Mouse (Mus musculus) MN1 (cell line): ENCODE results near the gene Cdkl3.
A peak's percentile ranks its signal among the peaks of the same experiment; 100 is the strongest.

Experiments used
- DNase-seq: peaks from one replicate; pipeline ENCODE4 v3.0.0-alpha.2; 2016; ENCODE audit warnings: low spot score

Gene Cdkl3

DNA sequence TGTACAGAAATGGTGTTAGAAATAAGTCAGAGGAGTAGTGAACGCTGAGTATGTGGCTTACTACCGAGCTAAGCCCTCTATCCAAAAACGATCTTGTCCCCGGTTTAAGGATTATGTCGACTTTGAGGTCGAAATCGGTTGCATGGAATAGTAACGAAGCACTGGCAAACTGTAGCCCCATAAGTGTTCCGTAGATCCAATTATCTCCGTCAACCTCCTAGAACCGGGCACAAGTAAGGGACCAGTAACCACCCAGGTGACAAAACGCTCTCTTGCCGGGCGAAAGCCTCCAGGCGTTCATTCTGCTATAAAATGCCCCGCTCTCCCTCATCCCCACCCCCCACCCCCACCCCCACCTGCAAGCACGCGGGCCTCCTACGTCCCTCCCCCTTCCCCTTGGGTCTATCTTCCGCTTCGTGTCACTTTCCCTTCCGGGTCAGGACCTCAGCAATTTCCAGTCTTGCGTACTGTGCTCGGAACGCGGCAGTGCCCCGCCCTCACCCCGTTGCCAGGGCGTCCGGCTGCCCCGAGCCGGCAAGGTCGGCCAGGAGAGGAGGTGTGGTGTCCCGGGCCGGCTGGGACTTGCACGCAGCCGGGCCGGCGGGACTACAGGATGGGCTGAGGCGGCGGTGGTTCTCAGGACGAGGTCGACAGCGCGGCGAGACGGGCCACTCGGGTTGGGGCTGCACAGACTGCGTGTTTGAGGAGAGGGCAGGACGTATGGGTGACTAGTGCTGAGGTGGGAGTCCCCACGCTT, at the start of gene Cdkl3:
Gene Cdkl3 (plus strand): TSS at position 450 of the 757 bp plus-strand sequence.
- DNase-seq: peak; percentile 99

DNA sequence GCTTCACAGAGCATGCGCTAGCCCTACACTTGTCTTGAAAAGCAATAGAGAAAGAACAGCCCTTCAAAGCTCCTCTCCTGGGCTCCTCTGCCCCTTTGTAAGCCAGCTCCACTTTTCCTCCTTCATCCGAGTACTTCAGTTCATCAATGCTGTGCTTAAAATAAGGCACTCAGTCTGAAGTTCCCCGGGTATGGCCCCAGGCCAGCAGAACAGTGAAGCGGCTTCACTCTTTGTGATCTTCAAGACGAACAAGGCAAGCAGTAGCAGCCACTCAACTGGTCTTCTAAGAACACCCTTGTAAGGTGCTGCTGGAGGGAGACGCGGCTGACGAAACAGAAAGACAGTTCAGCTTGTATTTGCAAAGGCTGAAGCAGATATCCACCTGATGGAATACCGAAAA, 47.9 kb upstream of the Cdkl3 start:
- DNase-seq: no peak

DNA sequence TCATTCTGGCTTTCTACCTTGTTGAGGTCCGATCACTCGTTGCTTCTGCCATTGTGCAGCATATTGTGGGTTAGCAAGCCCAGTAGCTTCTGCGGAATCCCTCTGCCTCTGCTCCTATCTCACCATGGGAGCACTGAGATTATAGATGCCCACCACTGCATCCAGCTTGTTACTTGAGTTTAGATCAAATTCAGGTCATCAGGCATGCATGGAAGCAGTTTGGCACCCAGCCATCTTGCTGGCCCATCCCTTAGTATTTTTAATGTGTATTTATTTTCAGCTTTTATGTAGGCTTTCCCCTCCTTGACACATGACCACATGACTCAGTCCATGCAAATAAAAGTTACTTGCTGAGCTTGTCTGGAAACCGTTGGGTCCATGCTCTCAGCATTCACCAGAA, 46.3 kb upstream of the Cdkl3 start:
- DNase-seq: no peak

- no peak for DNase-seq
Measured at GRCm38 (mm10) chr11:51959511-51959910, 44.5 kb upstream of the Cdkl3 start.

- DNase-seq: no peak
Measured at GRCm38 (mm10) chr11:51960061-51960460, 44.0 kb upstream of the Cdkl3 start.

- DNase-seq: peak; percentile 36
Measured at GRCm38 (mm10) chr11:51960967-51961471, 43.0 kb upstream of the Cdkl3 start.

DNA sequence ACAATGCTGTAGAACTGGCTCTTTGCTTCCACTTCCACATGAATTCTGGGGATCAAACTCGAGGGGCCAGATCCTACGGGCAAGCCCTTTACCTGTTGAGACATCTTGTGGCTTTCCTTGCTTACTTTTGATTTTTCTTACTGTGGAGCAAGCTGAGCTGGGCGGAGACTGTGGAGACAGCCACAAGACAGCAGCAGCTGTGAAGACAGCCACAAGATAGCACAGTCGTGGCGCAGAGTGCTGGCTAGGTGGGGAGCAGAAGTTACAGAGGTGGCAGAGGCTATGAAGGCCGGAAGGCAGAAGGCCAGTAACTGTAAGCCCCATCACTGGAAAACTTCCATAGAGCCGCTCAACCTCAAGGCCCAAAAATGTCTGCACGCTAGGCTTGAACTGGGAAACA, 42.3 kb upstream of the Cdkl3 start:
- DNase-seq: no peak

GRCm38 (mm10) chr11:51962277-51962676, 41.7 kb upstream of the Cdkl3 start:
- DNase-seq: no peak

- no peak for DNase-seq
Measured at GRCm38 (mm10) chr11:51966651-51967050, 37.4 kb upstream of the Cdkl3 start.

DNA sequence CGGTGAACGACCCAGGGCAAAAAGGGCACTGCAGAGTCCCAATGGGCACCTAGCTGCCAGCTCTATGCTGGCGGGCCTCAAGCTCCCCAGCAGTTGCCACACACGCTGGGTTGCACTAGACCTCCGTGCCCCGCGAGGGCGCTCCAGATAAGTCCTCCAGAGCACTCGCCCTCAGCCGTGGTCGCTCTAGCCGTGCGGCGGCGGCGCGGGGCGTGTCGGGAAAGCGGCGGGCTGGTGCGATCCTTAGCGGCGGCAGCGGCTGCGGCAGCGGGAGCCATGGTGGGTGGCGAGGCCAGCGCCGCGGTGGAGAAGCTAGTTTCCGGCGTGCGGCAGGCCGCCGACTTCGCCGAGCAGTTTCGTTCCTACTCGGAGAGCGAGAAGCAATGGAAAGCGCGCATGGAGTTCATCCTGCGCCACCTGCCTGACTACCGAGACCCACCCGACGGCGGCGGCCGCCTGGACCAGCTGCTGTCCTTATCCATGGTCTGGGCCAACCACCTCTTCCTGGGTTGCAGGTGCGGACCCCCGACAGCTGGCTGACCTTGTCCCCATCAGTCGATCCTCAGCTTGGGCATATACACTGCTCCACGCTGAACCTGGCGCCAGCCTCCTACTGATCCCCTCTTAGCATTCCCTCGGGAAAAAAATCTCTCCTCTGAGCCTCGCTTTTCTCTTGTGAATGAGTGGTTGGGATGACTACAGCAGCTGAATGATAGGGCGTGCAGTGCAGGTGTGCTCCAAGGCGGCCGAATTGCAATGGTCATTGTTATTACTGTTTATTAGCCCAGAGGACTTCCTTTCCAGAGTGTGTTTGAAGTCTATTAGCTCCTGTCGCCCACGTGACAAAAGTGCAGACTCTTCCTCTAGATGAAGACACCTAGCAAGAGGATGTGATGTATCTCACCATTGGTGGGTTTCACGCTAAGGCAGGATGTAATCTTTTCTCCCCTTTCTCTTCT, 36.3 kb upstream of the Cdkl3 start, which contains the start of gene Cdkn2aipnl:
Gene Cdkn2aipnl (plus strand): TSS at position 219 of the 959 bp plus-strand sequence.
- DNase-seq: peak; percentile 99

- no peak for DNase-seq
Measured at GRCm38 (mm10) chr11:51968896-51969295, 35.1 kb upstream of the Cdkl3 start.

DNA sequence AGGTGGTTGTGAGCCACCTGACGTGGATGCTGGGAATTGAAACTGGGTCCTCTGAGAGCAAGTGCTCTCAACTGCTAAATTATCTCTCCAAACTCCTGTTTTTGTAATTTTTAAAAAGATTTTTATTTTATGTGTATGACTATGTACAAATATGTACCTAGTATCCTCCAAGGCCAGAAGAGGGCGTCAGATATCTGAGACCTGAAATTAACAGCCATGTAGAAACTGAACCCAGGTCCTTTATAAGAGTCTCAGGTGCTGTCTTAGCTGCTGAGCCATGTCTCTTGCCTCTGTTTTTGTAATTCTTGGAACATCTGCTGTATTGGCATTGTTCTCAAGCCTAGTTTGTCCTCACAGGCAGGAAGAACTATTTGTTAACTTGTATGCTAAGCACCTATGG, 34.5 kb upstream of the Cdkl3 start:
- DNase-seq: no peak

DNA sequence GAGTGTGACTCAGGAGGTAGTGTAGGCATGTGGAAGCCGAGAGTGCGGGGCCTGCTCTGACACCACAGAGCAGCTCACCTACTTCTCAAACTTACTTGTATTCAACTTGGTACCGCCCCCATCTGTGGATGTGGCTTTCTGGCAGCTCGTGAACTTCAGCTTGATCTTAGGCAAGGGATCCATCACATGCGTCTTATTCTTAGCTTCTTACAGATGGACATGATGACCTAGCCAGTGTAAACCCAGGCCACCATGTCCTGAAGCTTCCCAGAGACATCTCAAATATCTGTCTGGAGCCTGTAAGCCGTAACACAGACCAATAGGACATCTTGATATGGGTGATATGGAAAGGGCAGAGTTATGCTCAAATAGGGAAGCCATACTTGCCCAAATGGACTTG, 32.4 kb upstream of the Cdkl3 start:
- DNase-seq: no peak

DNA sequence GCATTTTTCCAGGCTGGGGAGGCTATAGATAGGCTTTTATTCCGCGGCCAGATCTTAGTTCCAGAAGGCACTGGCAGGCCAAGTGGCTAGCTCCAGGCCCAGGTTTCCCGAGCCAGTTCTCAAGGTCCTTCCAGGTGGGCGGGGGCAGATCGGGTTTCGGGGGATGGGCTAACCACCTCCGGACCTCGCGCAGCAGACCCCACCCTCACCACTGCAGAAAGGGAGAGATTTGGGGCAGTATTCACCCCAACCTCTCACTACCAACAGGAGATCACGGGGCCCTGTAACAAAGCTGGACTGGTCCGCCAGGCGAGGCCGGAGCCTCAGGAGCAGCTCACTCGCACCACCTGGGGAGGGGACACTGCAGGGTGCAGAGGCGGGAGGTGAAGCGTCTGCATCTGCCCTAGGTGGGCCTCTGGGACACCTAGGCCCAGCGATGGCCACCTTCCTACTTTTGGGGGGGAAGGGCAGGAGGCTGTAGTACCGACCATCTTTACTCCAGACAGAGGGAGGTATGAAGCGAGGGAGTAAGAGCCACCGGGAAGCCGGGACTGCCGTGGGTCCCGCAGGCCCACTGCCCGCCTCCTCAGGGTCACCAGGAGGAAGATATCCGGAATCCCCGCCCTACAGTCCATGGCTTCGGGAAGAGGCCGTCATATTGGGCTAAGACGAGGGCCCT, 4.3 kb upstream of the Cdkl3 start:
- DNase-seq: peak; percentile 73

- DNase-seq: peak; percentile 99
Measured at GRCm38 (mm10) chr11:52000290-52000962, 3.6 kb upstream of the Cdkl3 start, which contains the start of gene Ube2b. TSS of gene Ube2b (minus strand) at chr11:52000762.

DNA sequence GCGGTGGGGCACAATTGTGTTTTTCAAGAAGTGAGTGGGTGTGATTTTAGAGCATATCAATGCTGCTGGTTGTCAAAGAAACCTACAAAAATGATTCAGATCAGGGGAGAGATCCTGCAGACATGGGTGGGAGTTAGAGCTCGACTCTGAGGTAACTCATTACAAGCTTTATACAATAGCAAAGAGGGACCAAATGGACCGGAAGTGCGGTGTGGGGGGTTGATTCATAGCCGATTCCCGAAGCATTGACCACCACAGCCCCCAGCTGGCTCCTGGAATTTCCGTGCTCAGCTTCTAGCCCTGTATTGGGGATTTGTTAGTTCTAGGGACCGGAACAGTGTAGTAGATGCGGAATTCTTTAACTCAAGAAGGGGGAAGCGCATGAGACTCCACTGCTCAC, 2.7 kb upstream of the Cdkl3 start:
- no peak for DNase-seq

- no peak for DNase-seq
Measured at GRCm38 (mm10) chr11:52001861-52002260, 2.2 kb upstream of the Cdkl3 start.

DNA sequence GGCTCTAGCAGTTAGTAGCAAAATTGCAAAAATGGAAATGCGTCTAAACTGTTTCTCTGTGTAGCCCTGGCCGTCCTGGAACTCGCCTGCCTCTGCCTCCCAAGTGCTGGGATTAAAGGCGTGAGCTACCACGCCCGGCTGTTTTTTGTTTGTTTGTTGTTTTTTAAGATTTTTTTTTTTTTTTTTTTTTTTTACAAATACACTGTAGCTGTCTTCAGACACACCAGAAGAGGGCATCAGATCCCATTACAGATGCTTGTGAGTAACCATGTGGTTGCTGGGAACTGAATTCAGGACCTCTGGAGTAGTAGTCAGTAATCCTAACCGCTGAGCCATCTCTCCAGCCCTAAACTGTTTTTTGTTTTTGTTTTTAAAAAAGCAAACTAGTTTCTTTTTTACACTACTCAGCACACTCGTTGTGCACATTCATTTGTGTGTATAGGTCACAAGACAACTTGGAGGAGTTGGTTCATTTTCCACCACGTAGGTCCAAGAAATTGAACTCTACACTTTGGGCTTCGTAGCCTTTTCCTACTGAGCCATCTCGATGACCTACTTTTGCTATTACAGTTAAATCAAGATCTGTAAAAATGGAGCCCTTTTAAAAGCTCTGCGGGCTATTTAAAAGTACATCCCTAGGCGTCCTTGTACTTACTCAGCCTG, 1.0 kb upstream of the Cdkl3 start:
- no peak for DNase-seq

- DNase-seq: no peak
Measured at GRCm38 (mm10) chr11:52003505-52003771, 583 bp upstream of the Cdkl3 start.

DNA sequence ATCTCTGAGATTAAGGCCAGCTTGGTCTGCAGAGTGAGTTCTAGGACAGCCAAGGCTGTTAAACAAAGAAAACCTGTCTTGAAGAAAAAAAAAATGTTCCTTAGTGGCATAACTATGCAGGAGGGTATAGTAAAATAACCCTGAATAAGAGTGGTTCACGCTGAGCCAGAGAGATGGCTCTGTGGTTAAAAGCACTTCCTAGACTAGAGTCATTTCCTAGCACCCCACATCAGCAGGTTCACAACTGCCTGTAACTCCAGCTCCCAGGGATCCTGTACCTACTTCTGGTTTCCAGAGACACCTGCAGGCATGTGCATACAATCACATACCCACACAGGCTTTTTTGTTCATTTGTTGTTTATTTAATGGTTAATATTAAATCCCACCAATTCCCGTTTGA, 1.6 kb downstream of the Cdkl3 start:
- DNase-seq: no peak

GRCm38 (mm10) chr11:52011011-52011410, 7.0 kb downstream of the Cdkl3 start:
- no peak for DNase-seq
